Mouse (Mus musculus): ENCODE results near the gene Zfp960. TPM values are rescaled to one million over a fixed set of nuclear protein-coding genes. Genes with fewer than 3 reads are reported as not detected.
"Not testable (repeated sequence)": the region's sequence is repeated elsewhere in the genome, so short reads cannot be mapped to it uniquely, and the experiment has no call there.

Gene Zfp960
- polyA plus RNA-seq (2015; fragmentation: Nextera tagmentation; extraction: Ambion mirVana): 2.2 and 2.4 TPM in 2 replicates

- not testable (repeated sequence) for H3K27me3 ChIP-seq (ENCODE audit: control insufficient read depth, insufficient read depth, low read length); H3K4me1 ChIP-seq (replicated peaks; ENCODE audit: control insufficient read depth, insufficient read depth); H3K36me3 ChIP-seq (ENCODE audit: control insufficient read depth, insufficient read depth, low read length); H3K9me3 ChIP-seq (ENCODE audit: control insufficient read depth, low read length); H3K27ac ChIP-seq (replicated peaks)
- H3K9ac ChIP-seq (ENCODE audit: low read length): peak within 1 kb of the TSS; percentile 45
- peak within 1 kb of the TSS; percentile 47 for H3K4me3 ChIP-seq (ENCODE audit: low read depth, low read length)
- WGBS: 0% methylated on average over 16 of the region's 21 CpGs
- DNase-seq (ENCODE audit: low spot score) (peak; percentile 76), ATAC-seq (ENCODE audit: low FRiP score, low TSS enrichment) (peak; percentile 100)
- peak within 1 kb of the TSS; percentile 51 for H3K4me2 ChIP-seq (replicated peaks; ENCODE audit: low read depth)
Observed at GRCm38 (mm10) chr17:17063628-17064494, at the start of gene Zfp960. TSS of gene Zfp960 (plus strand) at chr17:17064113.

GRCm38 (mm10) chr17:17018071-17018470, 45.8 kb upstream of the Zfp960 start:
- not testable (repeated sequence) for ATAC-seq (ENCODE audit: low FRiP score, low TSS enrichment); H3K27ac ChIP-seq (replicated peaks); DNase-seq (ENCODE audit: low spot score); H3K36me3 ChIP-seq (ENCODE audit: control insufficient read depth, insufficient read depth, low read length); H3K4me2 ChIP-seq (replicated peaks; ENCODE audit: low read depth); H3K4me3 ChIP-seq (ENCODE audit: low read depth, low read length); H3K9me3 ChIP-seq (ENCODE audit: control insufficient read depth, low read length); H3K27me3 ChIP-seq (ENCODE audit: control insufficient read depth, insufficient read depth, low read length); H3K9ac ChIP-seq (ENCODE audit: low read length); H3K4me1 ChIP-seq (replicated peaks; ENCODE audit: control insufficient read depth, insufficient read depth)
- 97% methylated on average over 2 of the region's 2 CpGs for WGBS

- not testable (repeated sequence) for H3K4me3 ChIP-seq (ENCODE audit: low read depth, low read length); H3K4me2 ChIP-seq (replicated peaks; ENCODE audit: low read depth); H3K9me3 ChIP-seq (ENCODE audit: control insufficient read depth, low read length); H3K27ac ChIP-seq (replicated peaks); H3K27me3 ChIP-seq (ENCODE audit: control insufficient read depth, insufficient read depth, low read length); H3K36me3 ChIP-seq (ENCODE audit: control insufficient read depth, insufficient read depth, low read length); H3K9ac ChIP-seq (ENCODE audit: low read length); H3K4me1 ChIP-seq (replicated peaks; ENCODE audit: control insufficient read depth, insufficient read depth); DNase-seq (ENCODE audit: low spot score); ATAC-seq (ENCODE audit: low FRiP score, low TSS enrichment)
- 37% methylated on average over 1 of the region's 1 CpGs for WGBS
Observed at GRCm38 (mm10) chr17:17059566-17059965, 4.3 kb upstream of the Zfp960 start.

- not testable (repeated sequence) for H3K27me3 ChIP-seq (ENCODE audit: control insufficient read depth, insufficient read depth, low read length); H3K4me3 ChIP-seq (ENCODE audit: low read depth, low read length)
- WGBS: no CpG with 5 or more reads among the region's 8 CpGs
Observed at GRCm38 (mm10) chr17:17120830-17121502, 57.1 kb downstream of the Zfp960 start, which contains the start of gene Zfp97. TSS of gene Zfp97 (plus strand) at chr17:17121415.

More at GRCm38 (mm10) chr17:17120830-17121502, 57.1 kb downstream of the Zfp960 start, which contains the start of gene Zfp97:
- peak; percentile 96 for ATAC-seq (ENCODE audit: low FRiP score, low TSS enrichment)
- not testable (repeated sequence) for H3K27ac ChIP-seq (replicated peaks); DNase-seq (ENCODE audit: low spot score); H3K4me1 ChIP-seq (replicated peaks; ENCODE audit: control insufficient read depth, insufficient read depth); H3K9me3 ChIP-seq (ENCODE audit: control insufficient read depth, low read length); H3K9ac ChIP-seq (ENCODE audit: low read length); H3K4me2 ChIP-seq (replicated peaks; ENCODE audit: low read depth); H3K36me3 ChIP-seq (ENCODE audit: control insufficient read depth, insufficient read depth, low read length)

Other genes with a start within 250 kb of the Zfp960 start
- gene Zfp97, start 57.3 kb downstream of the Zfp960 start, polyA plus RNA-seq (2015; fragmentation: Nextera tagmentation; extraction: Ambion mirVana): 3.3 and 3.5 TPM in 2 replicates

Data from stomach, postnatal 0 days (tissue).